Mouse (Mus musculus) midbrain, postnatal 0 days (tissue): ENCODE measurements around the gene Ambra1. TPM values are rescaled to one million over a fixed set of nuclear protein-coding genes. Genes with fewer than 3 reads are reported as not detected.

Experiments used
- ATAC-seq: fragments of 200-750 bp; cut with Nextera tagmentation; 2 replicates; pipeline ENCODE4 v1.8.0; 2017; ENCODE audit warnings: moderate number of reproducible peaks, mild to moderate bottlenecking, moderate TSS enrichment, moderate library complexity; ENCODE audit not compliant: low FRiP score
- DNase-seq: peaks from one replicate; pipeline ENCODE4 v3.0.0-alpha.2; 2015; ENCODE audit warnings: low spot score
- H3K27ac ChIP-seq: fragments of 300-500 bp; sonication (generic); 2 replicates; pipeline ENCODE4 v1.5.1; 2014; ENCODE audit warnings: low read depth, mild to moderate bottlenecking, low read length, mixed read lengths
- H3K27me3 ChIP-seq: fragments of 300-500 bp; sonication (generic); 2 replicates; pipeline ENCODE4 v1.6.1; 2014; ENCODE audit warnings: low read length, control low read depth, mixed read lengths; ENCODE audit not compliant: insufficient read depth
- H3K36me3 ChIP-seq: fragments of 300-500 bp; sonication (generic); 2 replicates; pipeline ENCODE4 v1.6.1; 2014; ENCODE audit warnings: low read length, control low read depth, mixed read lengths; ENCODE audit not compliant: insufficient read depth
- H3K4me1 ChIP-seq: fragments of 300-500 bp; sonication (generic); 2 replicates; pipeline ENCODE4 v1.6.1; 2014; ENCODE audit warnings: mild to moderate bottlenecking, control low read depth, antibody characterized with exemption, low read length, mixed read lengths; ENCODE audit not compliant: insufficient read depth
- H3K4me2 ChIP-seq: fragments of 300-500 bp; sonication (generic); 2 replicates; pipeline ENCODE4 v1.6.1; 2014; ENCODE audit warnings: low read depth, mild to moderate bottlenecking, low read length, mixed read lengths; ENCODE audit not compliant: poor library complexity, severe bottlenecking
- H3K4me3 ChIP-seq: fragments of 300-500 bp; sonication (generic); 2 replicates; pipeline ENCODE4 v1.5.1; 2014; ENCODE audit warnings: low read depth, mild to moderate bottlenecking, low read length, moderate library complexity
- H3K9ac ChIP-seq: fragments of 300-500 bp; sonication (generic); replicated peaks from 2 replicates; pipeline ENCODE4 v1.6.1; 2014; ENCODE audit warnings: mild to moderate bottlenecking, low read length, moderate library complexity, mixed read lengths; ENCODE audit not compliant: poor library complexity, severe bottlenecking
- H3K9me3 ChIP-seq: fragments of 300-500 bp; sonication (generic); 2 replicates; pipeline ENCODE4 v1.6.1; 2016; ENCODE audit warnings: low read length, control low read depth
- CTCF ChIP-seq: IDR thresholded peaks from 2 replicates; pipeline ENCODE4 v1.5.1; 2016; ENCODE audit warnings: antibody characterized with exemption, mild to moderate bottlenecking
- WGBS: fragments of 180-500 bp; shearing (Covaris S2); extraction: QIAGEN DNeasy Blood & Tissue Kit; methylation state at CpG from one replicate; pipeline ENCODE4 v1.1.7; 2014; 5-methylcytosine and 5-hydroxymethylcytosine counted together
- polyA plus RNA-seq: library from polyadenylated mRNA; unstranded; fragments of >200 nt; fragmentation: Nextera tagmentation; extraction: Ambion mirVana; gene quantifications from 2 replicates; pipeline ENCODE4 v1.2.1, GENCODE M21; 2015
- total RNA-seq: library from RNA; depleted of rRNA; stranded (reverse); fragments of >200 nt; gene quantifications from 2 replicates; pipeline ENCODE4 v1.2.3, GENCODE M21; 2014

Ambra1 gene
- total and polyA plus RNA-seq, 2 experiments from 2014 or later, result 19.3 to 59.5 TPM

DNA sequence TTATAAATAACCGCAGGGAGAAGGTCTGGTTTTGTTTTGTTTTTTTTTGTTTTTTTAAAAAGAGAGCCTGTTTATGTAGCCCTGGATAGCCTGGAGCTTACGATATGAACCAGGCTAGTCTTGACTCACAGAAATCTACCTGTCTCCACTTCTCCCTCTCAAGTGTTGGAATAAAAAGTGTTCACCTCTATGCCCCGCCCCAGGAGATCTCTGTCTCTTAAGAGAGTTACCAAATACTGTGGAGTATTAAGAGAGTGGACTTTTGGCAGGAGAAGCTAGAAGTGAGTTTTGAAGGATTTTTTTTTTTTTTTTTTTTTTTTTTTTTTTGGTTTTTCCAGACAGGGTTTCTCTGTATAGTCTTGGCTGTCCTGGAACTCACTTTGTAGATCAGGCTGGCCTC, 65.2 kb downstream of the Ambra1 start:
- WGBS, result 86% methylated on average over 3 of the region's 3 CpGs
- no peaks in the 10 kb centered on the region for H3K36me3 ChIP-seq

DNA sequence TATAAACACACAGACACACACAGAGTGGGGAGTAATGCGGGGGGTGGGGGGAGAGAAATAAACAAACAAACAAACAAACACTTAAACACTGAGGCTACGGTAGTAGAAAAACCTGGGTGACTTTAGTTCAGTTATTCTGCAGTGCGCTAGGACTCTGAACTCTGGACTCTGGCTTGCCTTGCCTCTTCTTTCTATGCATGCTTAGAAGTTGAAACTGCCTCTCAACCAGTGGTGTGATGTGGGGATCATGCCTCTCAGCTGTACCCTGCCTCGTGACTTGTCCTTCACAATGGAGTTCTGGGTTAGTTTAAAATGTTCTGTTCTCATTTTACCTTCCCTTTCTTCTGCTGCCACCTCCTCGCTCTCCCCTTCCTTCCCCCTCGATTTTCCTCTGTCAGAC, 81.5 kb downstream of the Ambra1 start:
- DNase-seq, result no peak

More for the DNA sequence above, 65.2 kb downstream of the Ambra1 start:
- H3K9me3 ChIP-seq, result no peaks in the 10 kb centered on the region
- no peak for TF ChIP-seq CTCF
- no peak overlapping the region for H3K4me2 ChIP-seq
- no peak overlapping the region for H3K9ac ChIP-seq
- H3K27me3 ChIP-seq, result no peaks in the 10 kb centered on the region
- DNase-seq (no peak), ATAC-seq (no peak)
- peaks cover 7% of the 10 kb centered on the region; the same call in 1 of the 2 replicates for H3K4me1 ChIP-seq
- no peak overlapping the region for H3K27ac ChIP-seq
- no peak overlapping the region for H3K4me3 ChIP-seq

DNA sequence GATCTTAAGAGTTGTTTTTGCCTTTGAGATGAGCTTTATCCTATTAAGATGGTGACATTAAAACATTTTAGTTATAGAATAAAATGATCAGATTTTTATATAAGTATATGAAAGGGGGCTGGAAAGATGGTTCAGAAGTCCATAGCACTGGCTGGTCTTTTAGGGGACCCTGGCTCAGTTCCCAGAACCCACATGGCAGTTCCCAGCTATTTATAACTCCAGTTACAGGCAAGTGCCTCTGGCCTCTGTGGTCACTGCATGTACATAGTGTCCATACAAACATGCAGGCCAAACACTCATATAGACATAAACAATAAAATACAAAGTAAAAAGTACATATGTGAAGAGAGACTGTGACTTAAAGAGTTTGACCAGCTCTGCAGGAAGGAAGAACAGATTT, 86.8 kb downstream of the Ambra1 start:
- TF ChIP-seq CTCF, result no peak
- Histone ChIP-seq H3K27ac (no peak overlapping the region), H3K4me3 (no peak overlapping the region), H3K9me3 (no peaks in the 10 kb centered on the region), H3K9ac (no peak overlapping the region), H3K4me1 (no peaks in the 10 kb centered on the region), H3K36me3 (no peaks in the 10 kb centered on the region; the same call in 1 of the 2 replicates), H3K4me2 (no peak overlapping the region), H3K27me3 (no peaks in the 10 kb centered on the region)
- ATAC-seq, result no peak
- DNase-seq, result no peak

More for the DNA sequence above, 81.5 kb downstream of the Ambra1 start:
- Histone ChIP-seq H3K27ac (no peak overlapping the region), H3K9ac (no peak overlapping the region), H3K4me1 (no peaks in the 10 kb centered on the region), H3K27me3 (no peaks in the 10 kb centered on the region), H3K4me3 (no peak overlapping the region), H3K9me3 (no peaks in the 10 kb centered on the region), H3K4me2 (no peak overlapping the region), H3K36me3 (peaks cover 6% of the 10 kb centered on the region; the same call in 1 of the 2 replicates)
- WGBS, result 93% methylated on average over 6 of the region's 6 CpGs
- TF ChIP-seq CTCF, result no peak
- no peak for ATAC-seq

GRCm38 (mm10) chr2:91832227-91832626, 102.3 kb downstream of the Ambra1 start:
- Histone ChIP-seq H3K9ac (no peak overlapping the region), H3K27ac (no peak overlapping the region), H3K9me3 (no peaks in the 10 kb centered on the region), H3K27me3 (no peaks in the 10 kb centered on the region), H3K4me1 (no peaks in the 10 kb centered on the region), H3K4me3 (no peak overlapping the region), H3K36me3 (no peaks in the 10 kb centered on the region), H3K4me2 (no peak overlapping the region)
- no peak for TF ChIP-seq CTCF
- DNase-seq (no peak), ATAC-seq (no peak)

GRCm38 (mm10) chr2:91834272-91834671, 104.3 kb downstream of the Ambra1 start:
- no peaks in the 10 kb centered on the region for H3K9me3 ChIP-seq
- H3K9ac ChIP-seq, result no peak overlapping the region
- no peaks in the 10 kb centered on the region for H3K36me3 ChIP-seq
- ATAC-seq, result no peak
- no peak for TF ChIP-seq CTCF
- H3K27me3 ChIP-seq, result no peaks in the 10 kb centered on the region
- WGBS, result 93% methylated on average over 1 of the region's 1 CpGs
- H3K4me3 ChIP-seq, result no peak overlapping the region
- H3K4me1 ChIP-seq, result no peaks in the 10 kb centered on the region
- no peak for DNase-seq
- H3K4me2 ChIP-seq, result no peak overlapping the region
- no peak overlapping the region for H3K27ac ChIP-seq

DNA sequence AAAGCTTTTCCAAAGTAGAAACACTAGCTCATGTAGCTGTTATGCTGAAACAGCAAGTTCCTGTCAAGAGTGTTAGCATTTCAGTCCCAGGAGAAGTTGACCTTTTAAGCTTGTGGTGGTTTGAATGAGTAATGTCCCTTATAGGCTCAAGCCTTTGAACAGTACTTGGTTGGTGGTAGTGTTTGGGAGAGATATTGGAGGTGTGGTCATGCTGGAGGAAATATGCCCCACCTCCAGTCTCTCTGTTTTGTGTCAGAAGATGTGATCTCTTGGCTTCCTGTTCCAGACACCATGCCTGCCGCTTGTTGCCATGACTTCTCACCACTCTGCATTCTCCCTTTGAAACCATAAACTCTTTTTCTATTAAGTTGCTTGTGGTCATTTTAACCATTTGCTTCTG, 105.1 kb downstream of the Ambra1 start:
- TF ChIP-seq CTCF, result no peak
- H3K4me3 ChIP-seq, result no peak overlapping the region
- no peak overlapping the region for H3K4me2 ChIP-seq
- no peak overlapping the region for H3K27ac ChIP-seq
- no peak overlapping the region for H3K9ac ChIP-seq
- ATAC-seq, result no peak
- 79% methylated on average over 1 of the region's 1 CpGs for WGBS
- H3K36me3 ChIP-seq, result no peaks in the 10 kb centered on the region
- H3K9me3 ChIP-seq, result no peaks in the 10 kb centered on the region
- H3K4me1 ChIP-seq, result no peaks in the 10 kb centered on the region
- DNase-seq, result no peak
- H3K27me3 ChIP-seq, result no peaks in the 10 kb centered on the region
